Mouse (Mus musculus): ENCODE measurements at regions not wholly inside any gene's neighbourhood (a gene's known extent, or its start where the extent isn't known, plus 50 kb on each side); places are given as distances from the start of the nearest gene placed in this dataset.

DNA sequence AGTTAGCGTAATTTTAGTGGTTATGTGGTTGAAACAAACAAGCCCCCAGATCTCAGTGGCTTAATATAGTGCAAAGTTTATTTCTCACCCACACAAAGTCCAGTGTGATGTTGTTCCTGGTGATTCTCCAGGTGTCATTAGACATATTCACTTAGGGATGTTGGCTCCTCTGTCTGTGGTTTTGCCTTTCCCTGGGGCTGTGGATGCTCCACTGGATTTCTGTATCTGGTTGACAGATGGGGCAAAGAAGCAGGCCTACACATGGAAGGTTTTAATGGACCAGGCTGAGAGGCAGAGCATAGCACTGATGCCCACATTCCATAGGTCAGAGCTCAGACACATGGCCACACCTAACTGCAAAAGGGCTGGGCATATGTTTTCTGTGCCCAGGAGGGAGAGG is 121.6 kb downstream of the Ttc32 start:
- H3K4me3 ChIP-seq = no peak overlapping the region
- no peak overlapping the region for H3K27ac ChIP-seq
- DNase-seq (ENCODE audit: low spot score in 2 of 2) = no peak
- TF ChIP-seq CTCF (conservative IDR thresholded peaks at IDR 0.05) = no peak

DNA sequence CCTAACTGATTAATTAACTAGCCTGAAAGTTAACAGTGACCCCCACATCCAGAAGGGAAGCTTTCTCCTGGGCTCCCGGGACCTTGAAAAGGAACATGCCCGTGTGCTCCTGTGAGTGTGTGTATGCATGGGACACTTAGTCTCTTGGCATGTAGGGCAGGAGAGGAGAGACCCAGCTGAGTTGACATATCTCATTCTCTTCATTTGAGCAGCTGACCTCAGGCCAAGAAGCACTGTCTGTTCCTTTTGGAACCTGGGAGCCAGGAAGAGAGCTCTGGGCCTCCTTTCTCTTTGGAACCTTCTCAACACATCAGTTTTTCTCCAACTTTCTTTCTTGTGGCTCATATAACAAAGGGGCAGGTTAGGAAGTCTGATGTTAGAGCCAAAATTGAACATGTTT is 124.7 kb downstream of the Ttc32 start:
- no peak for DNase-seq (ENCODE audit: low spot score in 2 of 2)
- no peak for TF ChIP-seq CTCF (conservative IDR thresholded peaks at IDR 0.05)
- no peak overlapping the region for H3K27ac ChIP-seq
- H3K4me3 ChIP-seq = no peak overlapping the region

DNA sequence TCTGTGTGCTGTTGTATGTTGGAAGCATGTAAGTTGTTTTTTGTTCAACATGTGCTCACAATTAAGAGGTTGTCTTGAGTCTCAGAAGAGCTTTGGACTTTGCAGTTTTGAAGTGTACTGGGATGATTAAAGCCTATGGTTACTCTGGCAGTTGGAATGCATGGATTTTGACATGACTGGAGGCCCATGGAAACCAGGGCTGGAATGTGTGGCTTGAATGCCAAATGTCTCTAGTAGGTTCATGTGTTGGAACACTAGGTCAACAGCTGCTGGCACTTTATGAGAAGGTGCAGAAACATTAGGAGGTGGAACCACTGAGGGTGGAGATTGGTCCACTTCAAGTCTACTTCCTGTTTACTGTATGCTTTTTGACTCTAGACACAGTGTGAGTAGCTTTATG is 127.0 kb downstream of the Ttc32 start:
- Histone ChIP-seq H3K27ac (no peak overlapping the region), H3K4me3 (no peak overlapping the region)
- TF ChIP-seq CTCF (conservative IDR thresholded peaks at IDR 0.05) = no peak
- no peak for DNase-seq (ENCODE audit: low spot score in 2 of 2)

DNA sequence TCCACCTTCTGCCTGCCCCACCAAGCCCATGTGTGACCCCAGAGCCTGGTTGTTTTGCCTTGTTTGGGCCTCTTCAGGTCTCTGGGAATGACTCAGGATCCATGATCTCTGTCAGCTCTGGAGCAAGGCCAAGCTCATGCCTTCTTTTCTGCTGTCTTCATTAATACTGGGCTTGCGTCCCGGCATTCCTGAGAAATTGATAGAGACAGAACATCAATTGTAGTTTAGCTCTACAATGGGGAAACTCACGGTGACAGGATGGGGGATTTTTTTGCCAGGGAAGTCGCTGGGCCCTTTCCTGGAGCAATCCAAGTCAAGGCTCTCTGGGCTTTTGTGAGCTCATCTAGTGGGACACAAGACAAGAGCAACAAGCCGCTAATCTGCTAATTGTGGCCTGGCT is 129.0 kb downstream of the Ttc32 start:
- no peak for DNase-seq (ENCODE audit: low spot score in 2 of 2)
- no peak overlapping the region for H3K27ac ChIP-seq
- no peak for TF ChIP-seq CTCF (conservative IDR thresholded peaks at IDR 0.05)
- no peak overlapping the region for H3K4me3 ChIP-seq

DNA sequence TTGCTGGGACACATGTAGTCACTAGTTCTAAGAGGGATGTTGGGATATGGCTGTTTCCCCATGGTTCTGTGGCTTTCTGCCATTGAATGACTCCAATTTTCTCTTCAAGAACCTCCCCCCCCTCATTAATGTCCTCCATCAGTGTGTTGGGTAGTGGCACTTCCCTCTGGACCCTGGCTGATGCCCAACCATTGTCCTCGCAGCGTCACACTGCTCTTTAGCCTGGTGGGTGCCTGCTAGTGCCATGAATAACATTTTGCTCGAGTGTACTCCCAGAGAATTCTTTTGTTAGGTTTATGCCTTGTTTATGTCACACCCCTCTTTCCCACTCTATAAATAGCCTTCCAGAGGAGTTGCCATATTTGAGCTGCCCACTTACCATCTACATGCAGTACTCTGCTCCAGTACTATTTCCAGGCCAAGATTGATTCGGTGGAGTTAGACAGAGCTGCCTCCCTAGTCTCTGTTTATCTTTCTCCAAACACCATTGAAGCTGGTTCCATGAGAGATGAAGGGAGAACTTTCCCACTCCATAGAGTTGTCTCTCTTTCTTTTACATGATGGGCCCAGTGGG is 135.7 kb downstream of the Ttc32 start:
- no peak for TF ChIP-seq CTCF (conservative IDR thresholded peaks at IDR 0.05)
- Histone ChIP-seq H3K4me3 (no peak overlapping the region), H3K27ac (no peak overlapping the region)
- peak in 1 of 2 experiments; percentile 10 for DNase-seq (ENCODE audit: low spot score in 2 of 2)

DNA sequence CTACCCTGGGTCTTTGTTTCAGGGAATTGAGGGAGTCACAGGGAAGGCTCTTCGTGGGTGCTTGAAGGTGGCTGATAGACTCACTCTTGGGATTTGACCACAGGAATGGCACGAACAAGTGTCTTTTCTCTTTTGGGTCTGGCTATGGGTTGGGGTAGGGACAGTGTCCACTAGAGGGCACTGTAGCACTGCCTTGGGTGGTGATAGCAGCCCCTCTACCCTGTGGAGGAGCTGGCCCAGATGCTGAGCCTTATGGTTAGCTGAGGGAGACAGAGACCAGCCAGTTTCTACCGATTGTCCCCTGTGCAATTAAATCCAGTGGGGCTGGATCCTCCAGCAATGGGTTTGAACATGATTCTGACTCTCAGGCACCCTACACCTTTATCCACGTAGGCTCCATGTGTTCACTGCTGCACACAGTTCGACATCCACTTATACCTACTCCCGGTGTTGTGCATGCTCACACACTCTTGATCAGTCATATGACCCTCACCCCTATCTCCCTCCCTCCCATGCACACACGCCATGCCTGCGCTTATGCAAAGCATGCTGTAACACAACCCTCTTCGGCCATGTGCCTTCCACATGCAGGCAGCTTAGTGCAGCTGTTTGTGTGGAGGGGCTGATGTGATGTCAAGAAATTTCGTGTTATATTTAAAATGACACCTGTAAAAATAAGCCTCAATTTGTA is 136.6 kb downstream of the Ttc32 start:
- peak in 1 of 2 experiments; percentile 28 for DNase-seq (ENCODE audit: low spot score in 2 of 2)
- Histone ChIP-seq H3K27ac (no peak overlapping the region), H3K4me3 (no peak overlapping the region)
- peak; percentile 83 for TF ChIP-seq CTCF (conservative IDR thresholded peaks at IDR 0.05)

DNA sequence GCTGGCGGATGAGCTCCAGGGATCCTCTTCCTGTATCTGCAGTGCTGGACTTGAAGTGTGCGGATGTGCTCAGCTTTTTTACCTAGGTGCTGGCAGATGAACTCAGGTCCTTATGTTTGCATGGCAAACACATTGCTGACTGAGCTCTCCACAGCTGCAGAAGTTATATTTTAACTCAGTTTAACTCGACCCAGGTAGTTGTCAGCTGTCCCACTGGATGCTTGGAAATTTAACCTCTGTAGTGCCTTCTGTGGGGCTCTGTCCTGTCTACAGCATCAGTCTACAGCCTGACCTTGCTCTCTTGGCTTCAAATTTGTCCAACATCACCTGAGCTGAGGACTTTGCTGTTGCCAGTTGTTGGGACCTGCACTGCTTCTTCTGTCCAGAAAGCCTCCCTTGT is 139.2 kb downstream of the Ttc32 start:
- no peak for TF ChIP-seq CTCF (conservative IDR thresholded peaks at IDR 0.05)
- Histone ChIP-seq H3K4me3 (no peak overlapping the region), H3K27ac (no peak overlapping the region)
- DNase-seq (ENCODE audit: low spot score in 2 of 2) = no peak

DNA sequence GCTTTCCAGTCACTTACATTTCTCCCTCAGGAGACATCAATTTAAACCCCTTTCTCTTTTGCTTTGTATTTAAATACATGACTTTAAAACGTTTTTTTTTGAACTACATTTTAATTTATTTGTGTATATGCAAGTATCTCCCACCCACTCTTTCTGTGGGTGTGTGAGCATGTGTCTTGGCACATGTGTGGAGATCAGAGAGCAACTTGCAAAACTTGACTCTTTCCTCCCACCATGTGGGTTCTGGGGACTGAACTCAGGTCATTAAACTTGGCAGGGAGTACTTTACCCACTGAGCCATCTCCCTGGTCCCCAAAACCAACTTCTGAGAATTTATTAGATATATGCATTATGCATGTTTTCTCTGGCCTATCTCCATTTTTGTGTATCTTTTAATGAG is 143.9 kb downstream of the Ttc32 start:
- Histone ChIP-seq H3K4me3 (no peak overlapping the region), H3K27ac (no peak overlapping the region)
- DNase-seq (ENCODE audit: low spot score in 2 of 2) = no peak
- TF ChIP-seq CTCF (conservative IDR thresholded peaks at IDR 0.05) = no peak

DNA sequence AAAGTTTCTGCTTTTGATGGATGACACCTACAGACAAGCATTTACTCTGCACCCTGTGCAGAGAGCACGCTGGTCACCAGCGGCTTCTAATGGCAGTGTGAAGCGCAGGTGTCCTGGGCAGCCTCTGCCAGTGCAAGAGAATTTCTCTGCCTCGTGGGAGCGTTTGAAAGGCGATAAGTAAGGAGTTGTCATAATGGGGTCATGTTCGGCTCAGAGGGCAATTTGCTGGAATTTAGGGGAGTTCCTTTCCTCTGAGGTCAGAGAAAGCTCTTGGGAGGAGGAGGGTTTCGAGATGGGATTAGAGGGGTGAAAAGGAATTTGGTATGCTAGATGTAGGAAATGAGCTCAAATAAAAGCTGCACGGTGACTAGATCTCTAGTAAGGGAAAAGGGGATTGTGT is 144.5 kb downstream of the Ttc32 start:
- H3K4me3 ChIP-seq = no peak overlapping the region
- no peak overlapping the region for H3K27ac ChIP-seq
- no peak for TF ChIP-seq CTCF (conservative IDR thresholded peaks at IDR 0.05)
- DNase-seq (ENCODE audit: low spot score in 2 of 2) = no peak

DNA sequence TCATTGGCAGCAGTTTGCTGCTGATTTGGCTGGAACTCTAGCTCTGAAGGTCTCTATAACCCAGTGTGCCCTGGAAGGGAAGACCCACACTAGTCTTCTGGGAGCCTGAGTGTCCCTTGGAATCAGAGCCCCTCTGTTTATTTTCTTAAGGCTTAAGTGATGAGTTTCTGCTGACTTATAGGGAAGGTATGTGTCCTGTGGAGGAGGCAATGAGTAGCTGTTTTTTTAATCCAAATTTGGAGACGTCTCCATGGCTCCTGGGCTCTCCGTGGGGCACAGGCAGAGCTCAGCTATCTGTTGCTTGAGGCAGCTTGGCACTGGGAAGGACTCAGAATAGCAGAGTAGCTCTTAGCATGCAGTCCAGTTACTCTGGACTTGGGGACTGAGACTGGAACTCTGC is 146.4 kb downstream of the Ttc32 start:
- H3K27ac ChIP-seq = no peak overlapping the region
- no peak for TF ChIP-seq CTCF (conservative IDR thresholded peaks at IDR 0.05)
- no peak for DNase-seq (ENCODE audit: low spot score in 2 of 2)

DNA sequence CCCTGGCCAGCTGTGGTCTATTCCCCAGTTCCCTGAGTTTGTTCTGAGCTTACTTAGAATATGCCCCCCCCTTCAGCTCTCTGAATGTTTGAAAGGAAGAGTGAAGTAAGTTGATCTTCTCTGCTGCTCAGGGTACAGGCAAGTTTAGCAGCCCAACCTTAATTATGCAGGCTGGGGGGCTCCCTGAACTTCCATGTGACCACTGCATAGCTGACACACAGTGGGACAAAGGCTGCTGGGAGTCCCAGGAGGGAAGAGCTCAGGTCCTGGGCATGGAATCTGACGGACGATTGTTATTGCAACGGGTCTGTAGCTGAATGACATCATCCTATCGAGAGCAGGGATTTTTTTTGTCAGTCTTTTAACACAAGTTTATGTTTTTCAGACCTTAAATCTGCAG is 148.8 kb downstream of the Ttc32 start:
- no peak for DNase-seq (ENCODE audit: low spot score in 2 of 2)

More for the DNA sequence above, 146.4 kb downstream of the Ttc32 start:
- H3K4me3 ChIP-seq = no peak overlapping the region

DNA sequence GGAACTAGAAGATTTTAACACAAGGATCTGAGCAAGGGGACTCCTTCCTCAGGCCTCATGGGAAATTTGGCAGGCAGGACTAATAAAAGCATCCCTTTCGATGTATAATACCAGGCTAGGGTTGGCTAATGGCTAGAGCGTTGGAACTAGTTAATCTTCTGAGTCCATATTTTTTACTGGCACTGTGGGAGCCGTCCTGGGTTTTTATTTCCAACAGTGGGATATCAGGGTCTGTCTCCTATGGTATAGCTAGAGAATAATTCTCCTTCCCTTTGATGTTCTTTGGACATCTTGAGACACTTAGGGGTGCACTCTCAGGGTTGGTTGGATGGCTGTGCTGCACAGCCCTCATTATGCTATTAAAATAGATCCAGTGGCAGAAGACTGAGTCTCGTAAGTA is 150.9 kb downstream of the Ttc32 start:
- Histone ChIP-seq H3K27ac (no peak overlapping the region), H3K4me3 (no peak overlapping the region)
- no peak for DNase-seq (ENCODE audit: low spot score in 2 of 2)
- TF ChIP-seq CTCF (conservative IDR thresholded peaks at IDR 0.05) = no peak

More for the DNA sequence above, 148.8 kb downstream of the Ttc32 start:
- H3K4me3 ChIP-seq = no peak overlapping the region
- TF ChIP-seq CTCF (conservative IDR thresholded peaks at IDR 0.05) = no peak
- no peak overlapping the region for H3K27ac ChIP-seq

DNA sequence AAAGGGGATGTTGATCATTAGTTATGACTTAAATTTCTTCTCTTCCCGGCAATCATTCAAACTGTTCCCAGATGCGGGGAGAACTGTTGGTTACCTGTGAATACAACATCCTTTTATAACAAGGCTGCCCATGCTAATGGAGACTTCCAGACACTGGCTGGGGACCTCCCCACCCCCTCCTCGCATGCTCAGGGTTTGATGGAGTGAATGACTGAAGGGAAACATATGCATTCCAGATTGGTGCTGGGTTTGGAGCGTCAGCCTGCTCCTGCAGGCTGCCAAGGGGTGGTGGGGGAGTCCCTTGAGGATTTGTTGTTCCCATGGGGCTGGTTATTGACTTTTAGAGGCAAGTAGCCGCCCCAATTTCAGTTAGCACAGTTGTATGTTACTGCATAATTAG is 161.9 kb downstream of the Ttc32 start:
- no peak for DNase-seq (ENCODE audit: low spot score in 2 of 2)
- no peak overlapping the region for H3K4me3 ChIP-seq
- TF ChIP-seq CTCF (conservative IDR thresholded peaks at IDR 0.05) = no peak

DNA sequence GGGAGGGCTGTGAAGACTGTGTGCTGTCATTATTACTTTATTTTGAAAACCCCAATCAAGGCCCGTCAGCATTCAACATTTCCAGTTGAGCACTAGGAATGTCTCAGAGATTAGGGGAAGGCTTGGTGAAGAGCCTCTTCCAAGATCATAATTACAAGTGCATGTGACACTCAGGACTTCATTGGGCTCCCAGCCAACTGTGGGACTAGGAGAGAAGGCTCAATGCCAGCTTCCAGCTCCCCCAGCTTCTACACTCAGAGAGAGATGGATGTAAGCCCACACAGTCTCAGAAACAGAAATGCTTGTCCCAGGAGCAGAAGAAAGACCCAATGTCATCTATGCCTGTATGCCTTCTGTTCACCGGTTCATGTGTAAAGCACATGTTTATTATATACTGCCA is 169.5 kb downstream of the Ttc32 start:
- TF ChIP-seq CTCF (conservative IDR thresholded peaks at IDR 0.05) = no peak
- Histone ChIP-seq H3K27ac (no peak overlapping the region), H3K4me3 (no peak overlapping the region)
- no peak for DNase-seq (ENCODE audit: low spot score in 2 of 2)

More for the DNA sequence above, 161.9 kb downstream of the Ttc32 start:
- H3K27ac ChIP-seq = no peak overlapping the region

Data from layer of hippocampus, adult 2 months (tissue).